Mouse (Mus musculus) activated CD4-positive, CD25-positive, alpha-beta regulatory T cell, adult 4 months (primary cell): ENCODE measurements at regions not wholly inside any gene's neighbourhood (a gene's known extent, or its start where the extent isn't known, plus 50 kb on each side); places are given as distances from the start of the nearest gene placed in this dataset.

Experiments used
- ATAC-seq: one replicate; pipeline ENCODE4 v1.8.0; 2017

GRCm38 (mm10) chr9:120770886-120771285, 158.1 kb upstream of the Ctnnb1 start:
- no peak for ATAC-seq

DNA sequence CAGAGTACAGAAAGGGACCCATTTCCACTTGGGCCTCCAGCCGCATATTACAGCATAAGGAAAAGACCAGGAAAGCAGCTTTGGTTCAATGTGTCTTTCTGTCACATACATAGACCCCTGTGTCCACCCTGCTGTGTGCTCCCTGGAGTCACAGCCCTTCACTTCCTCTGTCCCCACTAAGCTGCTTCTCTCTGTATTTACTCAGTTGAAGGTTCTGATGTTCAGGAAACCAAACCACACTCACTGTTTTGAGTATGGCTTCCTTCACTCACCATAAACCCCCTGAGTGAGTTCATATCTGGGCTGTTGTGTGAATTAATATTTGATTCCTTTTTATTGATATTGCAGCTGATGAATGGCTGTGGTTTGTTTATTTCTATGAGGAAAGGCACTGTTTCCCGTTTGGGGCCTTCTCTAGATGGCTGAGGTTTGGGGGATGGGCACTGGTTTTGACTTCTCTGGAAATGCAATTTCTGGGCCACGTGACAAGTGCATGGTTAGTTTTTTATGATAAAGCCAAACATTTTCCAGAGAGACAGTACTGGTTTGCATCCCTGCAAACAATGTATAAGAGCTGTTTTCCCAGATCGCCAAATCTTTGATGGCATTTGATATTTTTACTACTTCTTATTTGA, 157.0 kb upstream of the Ctnnb1 start:
- no peak for ATAC-seq

GRCm38 (mm10) chr9:120774251-120774650, 154.8 kb upstream of the Ctnnb1 start:
- ATAC-seq, result no peak

DNA sequence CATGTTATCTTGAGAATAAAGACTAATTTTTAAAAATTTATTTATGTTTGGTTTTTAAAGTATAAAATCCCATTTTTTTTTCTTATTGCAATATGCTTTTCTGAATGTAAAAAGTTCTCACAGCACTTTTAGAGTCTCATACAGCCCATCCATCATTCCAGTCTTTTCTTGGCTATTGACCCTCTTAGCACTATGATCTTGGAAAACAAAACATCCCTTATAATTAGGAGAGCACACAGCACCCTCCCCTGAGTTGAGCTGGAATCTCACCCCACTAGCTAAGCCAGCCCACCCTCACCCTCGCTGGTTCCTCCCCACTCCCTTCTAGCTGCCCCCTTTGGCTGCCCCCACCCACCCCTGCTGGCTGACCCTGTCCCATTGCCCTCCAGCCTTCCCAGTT, 154.2 kb upstream of the Ctnnb1 start:
- no peak for ATAC-seq

DNA sequence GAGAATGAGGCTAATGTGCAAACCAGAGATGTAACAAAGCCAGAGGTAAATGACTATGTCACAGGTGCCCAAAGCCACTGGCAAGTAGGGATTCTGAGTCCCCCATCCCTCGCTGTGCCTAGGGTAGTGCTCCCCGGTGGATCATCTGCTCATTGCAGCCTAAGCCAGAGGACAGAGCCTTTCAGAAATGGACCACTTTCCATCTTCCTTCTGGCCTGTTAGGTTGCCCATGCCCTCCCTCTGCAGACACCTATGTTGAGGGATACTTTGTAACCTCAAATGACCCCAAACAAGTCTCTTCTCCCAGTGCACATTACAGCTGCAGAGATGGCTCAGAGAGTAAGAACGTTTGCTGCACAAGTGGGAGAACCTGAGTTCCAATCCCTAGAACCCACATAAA, 153.3 kb upstream of the Ctnnb1 start:
- no peak for ATAC-seq

GRCm38 (mm10) chr9:120776456-120777001, 152.5 kb upstream of the Ctnnb1 start:
- ATAC-seq, result peak; percentile 91

- no peak for ATAC-seq
Measured at GRCm38 (mm10) chr9:120777016-120777415, 152.0 kb upstream of the Ctnnb1 start.

DNA sequence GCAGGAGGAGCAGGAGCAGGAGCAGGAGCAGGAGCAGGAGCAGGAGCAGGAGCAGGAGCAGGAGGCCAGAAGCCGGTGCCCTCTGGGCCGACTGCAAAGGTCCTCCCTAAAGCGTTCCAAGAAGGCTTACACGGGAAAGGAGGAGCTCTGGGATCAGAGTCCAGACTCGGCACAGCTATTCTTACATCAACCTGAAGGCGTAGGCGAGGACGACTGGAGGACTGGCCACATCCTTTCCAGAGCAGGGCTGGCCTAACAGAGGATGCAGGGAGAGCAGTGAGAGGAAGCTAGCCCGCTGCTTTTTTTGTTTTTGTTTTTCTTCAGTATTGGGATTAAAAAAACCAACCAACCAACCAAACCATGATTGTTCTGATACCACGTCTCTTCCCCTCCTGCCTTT, 151.5 kb upstream of the Ctnnb1 start:
- ATAC-seq, result no peak

DNA sequence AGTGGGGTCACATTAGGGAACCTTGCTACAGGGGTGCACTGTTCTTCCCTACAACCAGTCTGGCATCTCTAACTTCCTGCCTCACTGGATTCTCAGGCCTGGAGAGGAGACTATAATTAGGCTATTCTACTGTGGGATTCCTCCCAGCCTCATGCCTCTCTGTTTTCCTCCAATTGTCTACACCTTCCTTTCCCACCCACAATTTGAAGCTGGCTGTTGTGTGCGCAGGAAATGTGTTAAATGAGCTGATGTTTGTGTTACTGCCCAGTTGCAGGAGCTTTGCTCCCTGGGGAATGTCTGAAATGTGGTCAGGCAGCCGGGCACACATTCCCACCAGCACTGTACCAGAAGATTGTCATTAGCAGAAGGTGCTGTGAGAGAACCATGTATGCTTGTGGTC, 150.6 kb upstream of the Ctnnb1 start:
- ATAC-seq, result no peak

DNA sequence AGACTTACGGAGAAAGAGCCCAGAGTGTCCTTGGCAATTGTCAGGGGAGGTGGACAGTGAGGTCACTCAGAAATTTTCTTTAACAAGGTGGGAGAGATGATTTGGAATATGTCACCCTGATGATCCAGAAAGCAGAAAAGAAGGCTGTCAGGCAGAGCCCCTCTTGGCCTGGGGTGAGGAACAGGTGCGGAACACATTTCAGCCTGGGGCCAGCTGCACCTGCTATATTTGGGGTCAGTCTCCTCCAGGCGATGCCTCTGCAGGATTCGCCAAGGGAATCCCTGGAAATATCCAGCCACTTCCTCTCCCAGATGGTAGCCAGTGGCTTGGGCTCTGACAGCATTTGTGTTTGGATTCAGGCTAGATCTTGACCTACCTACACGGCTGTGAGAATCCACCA, 134.8 kb upstream of the Ctnnb1 start:
- no peak for ATAC-seq

GRCm38 (mm10) chr9:120796111-120796880, 132.7 kb upstream of the Ctnnb1 start:
- ATAC-seq, result no peak

DNA sequence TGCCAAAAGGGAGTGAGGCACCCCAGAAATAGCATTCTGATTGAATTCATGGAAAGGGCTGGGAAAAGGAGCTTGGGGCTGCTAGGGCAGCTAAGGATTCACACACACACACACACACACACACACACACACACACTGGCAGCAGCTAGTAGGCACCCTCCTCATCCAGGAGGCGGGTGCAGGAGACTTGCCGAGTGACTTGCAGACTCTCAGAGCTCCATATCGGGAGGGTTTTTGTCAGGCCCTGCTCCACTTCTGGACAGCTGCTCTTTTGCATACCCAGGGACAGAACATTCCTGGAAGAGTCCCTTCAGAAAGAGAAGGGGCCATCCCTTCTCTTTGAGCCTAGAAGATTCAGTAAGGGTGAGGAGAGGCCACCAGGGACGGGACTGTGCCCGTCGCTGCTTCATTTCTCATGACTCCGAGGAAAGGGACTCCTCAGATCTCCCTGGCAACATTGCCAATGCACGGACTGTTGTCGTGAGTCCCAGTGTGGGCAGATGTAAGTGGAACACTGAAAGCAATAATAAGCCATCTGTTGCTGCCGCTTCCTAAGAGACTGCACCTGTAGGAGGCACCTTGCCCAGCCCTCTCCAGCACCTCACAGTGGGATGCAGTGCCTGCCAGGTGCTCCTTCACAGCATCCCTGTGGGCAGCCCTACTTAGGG, 130.9 kb upstream of the Ctnnb1 start:
- ATAC-seq, result no peak

DNA sequence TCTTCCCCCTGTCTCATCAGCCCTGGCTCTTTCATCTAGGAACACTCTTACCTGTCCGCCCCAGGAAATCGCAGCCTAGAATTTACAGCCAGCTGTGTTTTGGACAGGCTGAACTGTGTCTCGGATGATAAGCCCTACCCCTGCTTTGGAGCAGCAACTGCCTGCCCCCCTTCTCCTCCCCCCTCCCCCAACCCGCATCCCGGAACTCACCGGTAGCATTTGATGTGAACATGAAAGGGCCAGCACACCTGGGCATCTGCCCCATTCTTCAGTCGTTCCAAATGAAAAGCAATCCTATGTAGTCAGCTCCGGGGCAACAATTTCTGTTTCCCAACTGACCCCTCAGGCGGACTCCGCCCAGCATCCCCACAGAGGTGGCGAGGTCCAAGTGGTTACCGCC, 130.1 kb upstream of the Ctnnb1 start:
- no peak for ATAC-seq

- ATAC-seq, result no peak
Measured at GRCm38 (mm10) chr9:120802646-120803045, 126.4 kb upstream of the Ctnnb1 start.

GRCm38 (mm10) chr9:120804760-120805294, 124.2 kb upstream of the Ctnnb1 start:
- no peak for ATAC-seq

- no peak for ATAC-seq
Measured at GRCm38 (mm10) chr9:120808741-120809425, 120.1 kb upstream of the Ctnnb1 start.

- no peak for ATAC-seq
Measured at GRCm38 (mm10) chr9:120811522-120811921, 117.5 kb upstream of the Ctnnb1 start.

GRCm38 (mm10) chr9:120812667-120813210, 116.3 kb upstream of the Ctnnb1 start:
- ATAC-seq, result no peak

DNA sequence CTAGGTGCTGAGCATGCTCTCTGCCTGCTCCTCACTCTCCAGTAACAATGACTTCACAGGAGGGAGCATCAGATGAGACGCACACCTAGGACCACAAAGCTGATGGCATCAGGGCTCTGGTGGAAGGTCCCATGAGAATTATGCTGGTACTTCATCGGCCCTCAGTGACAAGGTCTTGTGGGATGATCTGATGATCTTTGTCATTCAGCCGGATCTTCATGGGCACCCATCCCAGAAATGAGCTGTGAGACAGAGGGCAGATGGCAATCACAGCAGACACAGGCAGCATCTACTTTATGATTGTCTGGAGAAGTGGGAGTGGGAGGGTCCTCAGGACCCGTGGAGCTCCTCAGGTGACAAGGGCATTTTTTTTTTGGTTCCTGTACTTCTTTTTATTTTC, 114.7 kb upstream of the Ctnnb1 start:
- no peak for ATAC-seq

DNA sequence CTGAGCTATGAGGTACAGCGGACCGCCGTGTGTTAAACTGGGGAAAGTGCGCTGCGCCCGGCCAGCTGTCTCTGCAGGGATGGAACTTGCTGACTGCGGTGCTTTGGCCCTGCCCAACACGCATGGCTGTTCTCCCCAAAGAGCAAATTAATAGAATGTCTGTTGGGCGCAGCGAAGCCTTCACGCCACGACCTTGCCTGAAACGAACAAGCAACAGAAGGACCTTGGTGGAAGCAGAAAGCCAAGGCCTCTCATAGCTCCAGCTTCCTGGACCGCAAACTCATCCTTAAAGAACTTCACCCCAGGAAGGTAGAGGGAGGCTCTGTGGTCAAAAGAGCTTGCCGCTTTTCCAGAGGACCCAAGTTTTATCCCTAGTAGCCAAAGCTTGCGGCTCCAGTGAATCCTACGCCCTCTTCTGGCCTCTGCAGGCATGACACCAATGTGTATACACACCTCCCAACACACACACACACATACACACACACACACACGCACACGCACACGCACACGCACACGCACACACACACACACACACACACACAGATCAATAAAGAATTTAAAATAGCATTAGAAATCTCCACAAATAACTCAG, 110.2 kb upstream of the Ctnnb1 start:
- ATAC-seq, result no peak

DNA sequence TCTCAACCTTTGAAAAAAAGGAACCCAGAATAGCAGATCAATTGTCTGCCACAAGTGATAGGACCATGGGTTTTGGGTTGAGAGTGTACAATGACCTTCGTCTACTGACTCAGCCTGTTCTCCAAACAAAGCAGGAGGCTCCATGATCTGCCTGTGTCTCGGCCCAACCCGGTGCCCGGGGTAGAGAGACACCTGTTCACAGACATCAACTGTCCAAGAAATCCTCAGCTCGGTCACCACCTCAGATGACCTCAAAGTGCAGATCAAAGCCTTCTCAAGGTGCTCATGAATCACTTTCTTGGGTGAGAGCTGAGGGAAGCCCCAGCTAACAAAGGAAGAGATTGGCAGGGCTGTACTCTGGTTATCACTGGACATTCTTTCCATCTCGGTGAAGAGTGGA, 108.1 kb upstream of the Ctnnb1 start:
- no peak for ATAC-seq

DNA sequence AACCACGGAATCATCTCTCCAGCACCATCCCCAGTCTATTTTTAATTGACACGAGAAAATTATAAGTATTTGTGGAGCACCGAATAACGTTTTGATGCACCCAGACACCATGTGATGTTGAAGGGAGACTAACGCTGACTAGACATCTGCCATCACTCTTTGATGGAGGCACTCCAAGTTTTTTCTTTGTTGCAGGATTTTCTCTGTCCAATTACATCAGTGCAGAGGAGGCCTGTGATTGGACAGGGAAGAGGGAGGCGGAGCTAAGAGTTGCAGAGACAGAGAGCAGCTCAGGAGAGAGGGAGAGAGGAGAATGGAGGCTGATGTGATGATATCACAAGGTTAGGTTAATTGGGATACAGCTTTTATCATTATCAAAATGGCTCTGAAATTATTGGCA, 105.6 kb upstream of the Ctnnb1 start:
- no peak for ATAC-seq
